Mouse (Mus musculus) limb, embryonic 14.5 days (tissue): ENCODE data around the gene Hormad2. TPM values are rescaled to one million over a fixed set of nuclear protein-coding genes. Genes with fewer than 3 reads are reported as not detected.
A peak's percentile ranks its signal among the peaks of the same experiment; 100 is the strongest.

ENCODE experiments used
- ATAC-seq: fragments of 200-750 bp; cut with Nextera tagmentation; 2 replicates; pipeline ENCODE4 v1.8.0; 2017; ENCODE audit warnings: low read depth, moderate number of reproducible peaks, moderate TSS enrichment; ENCODE audit not compliant: low FRiP score
- DNase-seq: peaks from one replicate; pipeline ENCODE4 v3.0.0-alpha.2; 2015; ENCODE audit warnings: low spot score
- H3K27ac ChIP-seq: fragments of 300-500 bp; sonication (generic); replicated peaks from 2 replicates; pipeline ENCODE4 v1.5.1; 2014; ENCODE audit warnings: low read depth, mild to moderate bottlenecking, low read length, moderate library complexity, mixed read lengths
- H3K27me3 ChIP-seq: fragments of 300-500 bp; sonication (generic); 2 replicates; pipeline ENCODE4 v1.6.1; 2014; ENCODE audit warnings: low read length, mixed read lengths; ENCODE audit not compliant: control insufficient read depth, insufficient read depth
- H3K36me3 ChIP-seq: fragments of 300-500 bp; sonication (generic); 2 replicates; pipeline ENCODE4 v1.6.1; 2014; ENCODE audit warnings: mild to moderate bottlenecking, low read length, moderate library complexity, mixed read lengths; ENCODE audit not compliant: control insufficient read depth, insufficient read depth
- H3K4me1 ChIP-seq: fragments of 300-500 bp; sonication (generic); 2 replicates; pipeline ENCODE4 v1.6.1; 2014; ENCODE audit warnings: antibody characterized with exemption, low read length, mixed read lengths; ENCODE audit not compliant: control insufficient read depth, insufficient read depth
- H3K4me2 ChIP-seq: fragments of 300-500 bp; sonication (generic); replicated peaks from 2 replicates; pipeline ENCODE4 v1.6.1; 2014; ENCODE audit warnings: low read depth, mild to moderate bottlenecking, low read length, moderate library complexity; ENCODE audit not compliant: severe bottlenecking
- H3K4me3 ChIP-seq: fragments of 300-500 bp; sonication (generic); replicated peaks from 2 replicates; pipeline ENCODE4 v1.5.1; 2014; ENCODE audit warnings: low read length
- H3K9ac ChIP-seq: fragments of 300-500 bp; sonication (generic); 2 replicates; pipeline ENCODE4 v1.6.1; 2014; ENCODE audit warnings: mild to moderate bottlenecking, low read depth, low read length, moderate library complexity; ENCODE audit not compliant: severe bottlenecking
- H3K9me3 ChIP-seq: fragments of 300-500 bp; sonication (generic); 2 replicates; pipeline ENCODE4 v1.6.1; 2016; ENCODE audit warnings: low read length; ENCODE audit not compliant: control insufficient read depth
- POLR2A ChIP-seq: fragments of 200-500 bp; IDR thresholded peaks from 2 replicates; pipeline ENCODE4 v1.8.0; 2012; ENCODE audit warnings: inconsistent platforms, mild to moderate bottlenecking, moderate library complexity, borderline replicate concordance; ENCODE audit not compliant: insufficient read depth, insufficient read length; ENCODE audit errors: extremely low read depth
- WGBS: fragments of 180-500 bp; shearing (Covaris S2); extraction: QIAGEN DNeasy Blood & Tissue Kit; methylation state at CpG from one replicate; pipeline ENCODE4 v1.1.7; 2014; 5-methylcytosine and 5-hydroxymethylcytosine counted together
- polyA plus RNA-seq, 2 experiments: library from polyadenylated mRNA; depleted of rRNA in 1 of 2; stranded (reverse) in 1 of 2; unstranded in 1 of 2; fragments of >200 nt; fragmentation: Nextera tagmentation in 1 of 2; extraction: Ambion mirVana in 1 of 2; gene quantifications; 2 replicates each; pipeline versions ENCODE4 v1.2.1 to v1.2.3; 2012 to 2014

The Hormad2 gene
- polyA plus RNA-seq, 2 experiments: 0.23 to 0.25 TPM

DNA sequence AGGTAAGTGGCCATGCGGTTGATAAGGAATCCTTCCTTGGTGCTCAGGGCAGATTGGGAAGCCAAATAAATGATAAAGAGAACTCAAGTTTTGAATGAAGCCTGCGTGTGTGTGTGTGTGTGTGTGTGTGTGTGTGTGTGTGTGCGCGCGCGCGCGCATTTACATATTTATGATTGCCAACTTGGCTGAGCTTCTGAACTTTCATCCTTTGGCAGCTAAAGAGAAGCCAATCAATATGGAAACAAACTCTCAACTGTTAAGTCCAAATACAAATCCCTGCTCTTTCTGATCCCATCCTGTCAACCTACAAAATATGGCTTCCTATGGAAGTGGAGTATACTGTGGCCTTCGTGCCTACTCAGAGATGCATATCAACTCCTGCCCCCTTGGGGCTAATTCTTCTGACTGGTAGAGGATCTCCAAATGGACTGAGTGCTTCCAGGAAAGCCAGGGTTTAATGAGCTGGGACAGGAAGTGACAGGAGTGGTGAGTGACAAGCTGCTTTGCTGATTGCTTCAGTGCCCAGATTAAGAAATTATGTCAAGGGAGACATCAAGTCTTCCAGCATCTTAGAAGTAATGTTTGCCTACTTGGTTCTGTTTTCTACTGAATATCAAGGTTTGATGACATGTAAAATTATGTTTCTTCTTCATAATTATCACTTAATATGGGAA is 5.4 kb upstream of the Hormad2 start:
- H3K9me3 ChIP-seq: no peaks in the 10 kb centered on the region
- H3K27me3 ChIP-seq: no peaks in the 10 kb centered on the region
- H3K4me2 ChIP-seq: no peak overlapping the region
- ATAC-seq (no peak), DNase-seq (no peak)
- no peak for TF ChIP-seq POLR2A
- no peaks in the 10 kb centered on the region for H3K4me1 ChIP-seq
- no peaks in the 10 kb centered on the region for H3K36me3 ChIP-seq
- 88% methylated on average over 9 of the region's 9 CpGs for WGBS
- no peak overlapping the region for H3K4me3 ChIP-seq
- H3K27ac ChIP-seq: no peak overlapping the region
- H3K9ac ChIP-seq: no peak overlapping the region

DNA sequence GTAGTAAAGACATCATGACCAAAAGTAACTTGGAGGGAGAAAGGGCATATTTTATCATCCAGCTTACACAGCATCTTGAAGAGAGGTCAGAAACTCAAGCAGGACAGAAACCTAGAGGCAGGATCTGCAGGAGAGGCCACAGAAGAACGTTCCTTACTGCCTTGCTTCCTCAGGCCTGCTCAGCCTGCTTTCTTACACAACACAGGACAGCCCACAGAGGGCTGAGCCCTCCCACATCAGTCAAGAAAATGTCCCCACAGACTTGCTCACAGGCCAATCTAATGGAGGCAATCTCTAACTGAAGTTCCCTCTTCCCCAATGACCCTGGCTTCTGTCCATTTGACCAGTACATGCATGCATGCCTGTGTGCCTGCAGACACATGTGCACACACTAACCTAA is 1.4 kb upstream of the Hormad2 start:
- no peak overlapping the region for H3K4me3 ChIP-seq
- H3K9ac ChIP-seq: no peak overlapping the region
- H3K36me3 ChIP-seq: no peaks in the 10 kb centered on the region
- no peaks in the 10 kb centered on the region for H3K27me3 ChIP-seq
- 26% methylated on average over 1 of the region's 1 CpGs for WGBS
- H3K4me2 ChIP-seq: no peak overlapping the region
- no peak overlapping the region for H3K27ac ChIP-seq
- TF ChIP-seq POLR2A: no peak
- ATAC-seq (no peak), DNase-seq (no peak)
- no peaks in the 10 kb centered on the region for H3K9me3 ChIP-seq
- no peaks in the 10 kb centered on the region for H3K4me1 ChIP-seq

DNA sequence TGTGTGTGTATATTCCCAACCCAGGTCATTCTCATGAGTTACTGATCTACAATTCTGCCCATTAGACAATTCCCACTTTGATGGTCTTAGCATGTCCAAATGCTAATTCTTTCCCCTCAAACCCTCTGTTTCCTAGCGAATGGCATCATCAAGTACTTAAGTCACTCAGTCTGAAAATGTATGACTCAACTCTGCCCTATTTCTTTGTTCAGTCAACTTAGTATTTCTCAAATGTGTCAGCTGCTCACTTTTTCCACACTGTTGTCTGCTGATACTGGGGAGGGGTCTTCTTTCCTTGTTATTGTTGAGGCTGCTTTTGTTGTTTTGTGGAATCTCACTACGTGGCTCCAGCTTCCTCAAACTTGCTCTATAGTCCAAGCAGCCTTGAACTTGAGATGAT is 2.7 kb downstream of the Hormad2 start:
- no peak for ATAC-seq
- no peaks in the 10 kb centered on the region for H3K9me3 ChIP-seq
- no peaks in the 10 kb centered on the region for H3K4me1 ChIP-seq
- H3K4me3 ChIP-seq: no peak overlapping the region
- no peak overlapping the region for H3K9ac ChIP-seq
- no peaks in the 10 kb centered on the region for H3K36me3 ChIP-seq
- no peaks in the 10 kb centered on the region for H3K27me3 ChIP-seq
- H3K4me2 ChIP-seq: no peak overlapping the region
- no peak for TF ChIP-seq POLR2A
- H3K27ac ChIP-seq: no peak overlapping the region
- no peak for DNase-seq
- WGBS: 69% methylated on average over 2 of the region's 2 CpGs

DNA sequence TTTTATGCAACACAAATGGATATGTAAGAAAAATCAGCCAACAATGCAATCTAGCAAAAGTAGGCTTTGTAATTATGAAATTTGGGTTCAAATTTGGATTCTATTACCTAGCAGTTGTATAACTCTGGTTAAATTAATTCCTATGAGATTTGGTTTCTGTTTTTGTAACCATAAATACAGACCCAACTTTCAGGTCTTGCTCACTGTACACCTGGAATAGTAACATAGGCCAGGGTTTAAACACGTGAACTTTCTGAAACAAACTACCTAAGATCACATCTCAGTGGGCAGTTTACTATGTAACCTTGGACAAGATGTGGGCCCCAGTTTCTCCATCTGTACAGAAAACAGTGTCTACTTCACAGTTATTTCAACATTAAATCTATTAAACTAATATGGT is 3.6 kb downstream of the Hormad2 start:
- Histone ChIP-seq H3K9me3 (no peaks in the 10 kb centered on the region), H3K27ac (no peak overlapping the region), H3K4me1 (no peaks in the 10 kb centered on the region), H3K36me3 (no peaks in the 10 kb centered on the region), H3K27me3 (no peaks in the 10 kb centered on the region), H3K4me3 (no peak overlapping the region), H3K9ac (no peak overlapping the region), H3K4me2 (no peak overlapping the region)
- no peak for ATAC-seq
- TF ChIP-seq POLR2A: no peak
- DNase-seq: no peak
- WGBS: 70% methylated on average over 1 of the region's 1 CpGs

DNA sequence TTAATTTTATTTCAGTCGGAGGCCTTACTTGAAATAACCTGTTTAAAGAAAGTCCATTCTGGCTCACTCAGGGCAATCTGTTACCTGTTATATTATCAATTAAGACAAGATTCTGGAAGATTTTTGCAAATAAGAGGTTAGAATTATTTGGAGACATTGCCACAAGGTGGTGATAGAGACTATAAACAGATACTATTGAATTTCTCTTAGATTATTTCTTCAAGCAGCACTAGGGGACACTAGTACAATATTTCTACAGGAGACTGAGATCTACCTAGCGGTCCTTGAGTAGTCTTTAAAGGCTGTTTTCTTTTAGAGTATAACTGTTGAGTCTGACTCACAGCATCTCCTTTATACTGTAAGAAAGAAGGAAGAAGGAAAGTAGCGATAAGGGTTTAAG is 4.3 kb downstream of the Hormad2 start:
- ATAC-seq: no peak
- Histone ChIP-seq H3K4me3 (no peak overlapping the region), H3K9ac (no peak overlapping the region), H3K27ac (no peak overlapping the region), H3K4me1 (no peaks in the 10 kb centered on the region), H3K9me3 (no peaks in the 10 kb centered on the region), H3K36me3 (no peaks in the 10 kb centered on the region), H3K4me2 (no peak overlapping the region), H3K27me3 (no peaks in the 10 kb centered on the region)
- WGBS: 78% methylated on average over 3 of the region's 3 CpGs
- peak; percentile 59 for DNase-seq
- no peak for TF ChIP-seq POLR2A
